Mouse (Mus musculus) limb, embryonic 14.5 days (tissue): ENCODE data around the gene Elfn1. TPM values are rescaled to one million over a fixed set of nuclear protein-coding genes. Genes with fewer than 3 reads are reported as not detected.

Experiments
- ATAC-seq: fragments of 200-750 bp; cut with Nextera tagmentation; 2 replicates; pipeline ENCODE4 v1.8.0; 2017; ENCODE audit warnings: low read depth, moderate number of reproducible peaks, moderate TSS enrichment; ENCODE audit not compliant: low FRiP score
- DNase-seq: peaks from one replicate; pipeline ENCODE4 v3.0.0-alpha.2; 2015; ENCODE audit warnings: low spot score
- H3K27ac ChIP-seq: fragments of 300-500 bp; sonication (generic); replicated peaks from 2 replicates; pipeline ENCODE4 v1.5.1; 2014; ENCODE audit warnings: low read depth, mild to moderate bottlenecking, low read length, moderate library complexity, mixed read lengths
- H3K27me3 ChIP-seq: fragments of 300-500 bp; sonication (generic); 2 replicates; pipeline ENCODE4 v1.6.1; 2014; ENCODE audit warnings: low read length, mixed read lengths; ENCODE audit not compliant: control insufficient read depth, insufficient read depth
- H3K36me3 ChIP-seq: fragments of 300-500 bp; sonication (generic); 2 replicates; pipeline ENCODE4 v1.6.1; 2014; ENCODE audit warnings: mild to moderate bottlenecking, low read length, moderate library complexity, mixed read lengths; ENCODE audit not compliant: control insufficient read depth, insufficient read depth
- H3K4me1 ChIP-seq: fragments of 300-500 bp; sonication (generic); 2 replicates; pipeline ENCODE4 v1.6.1; 2014; ENCODE audit warnings: antibody characterized with exemption, low read length, mixed read lengths; ENCODE audit not compliant: control insufficient read depth, insufficient read depth
- H3K4me2 ChIP-seq: fragments of 300-500 bp; sonication (generic); replicated peaks from 2 replicates; pipeline ENCODE4 v1.6.1; 2014; ENCODE audit warnings: low read depth, mild to moderate bottlenecking, low read length, moderate library complexity; ENCODE audit not compliant: severe bottlenecking
- H3K4me3 ChIP-seq: fragments of 300-500 bp; sonication (generic); replicated peaks from 2 replicates; pipeline ENCODE4 v1.5.1; 2014; ENCODE audit warnings: low read length
- H3K9ac ChIP-seq: fragments of 300-500 bp; sonication (generic); 2 replicates; pipeline ENCODE4 v1.6.1; 2014; ENCODE audit warnings: mild to moderate bottlenecking, low read depth, low read length, moderate library complexity; ENCODE audit not compliant: severe bottlenecking
- H3K9me3 ChIP-seq: fragments of 300-500 bp; sonication (generic); 2 replicates; pipeline ENCODE4 v1.6.1; 2016; ENCODE audit warnings: low read length; ENCODE audit not compliant: control insufficient read depth
- POLR2A ChIP-seq: fragments of 200-500 bp; IDR thresholded peaks from 2 replicates; pipeline ENCODE4 v1.8.0; 2012; ENCODE audit warnings: inconsistent platforms, mild to moderate bottlenecking, moderate library complexity, borderline replicate concordance; ENCODE audit not compliant: insufficient read depth, insufficient read length; ENCODE audit errors: extremely low read depth
- WGBS: fragments of 180-500 bp; shearing (Covaris S2); extraction: QIAGEN DNeasy Blood & Tissue Kit; methylation state at CpG from one replicate; pipeline ENCODE4 v1.1.7; 2014; 5-methylcytosine and 5-hydroxymethylcytosine counted together
- polyA plus RNA-seq, 2 experiments: library from polyadenylated mRNA; depleted of rRNA in 1 of 2; stranded (reverse) in 1 of 2; unstranded in 1 of 2; fragments of >200 nt; fragmentation: Nextera tagmentation in 1 of 2; extraction: Ambion mirVana in 1 of 2; gene quantifications; 2 replicates each; pipeline versions ENCODE4 v1.2.1 to v1.2.3; 2012 to 2014

The Elfn1 gene
- polyA plus RNA-seq, 2 experiments, result 0.92 to 3.7 TPM

DNA sequence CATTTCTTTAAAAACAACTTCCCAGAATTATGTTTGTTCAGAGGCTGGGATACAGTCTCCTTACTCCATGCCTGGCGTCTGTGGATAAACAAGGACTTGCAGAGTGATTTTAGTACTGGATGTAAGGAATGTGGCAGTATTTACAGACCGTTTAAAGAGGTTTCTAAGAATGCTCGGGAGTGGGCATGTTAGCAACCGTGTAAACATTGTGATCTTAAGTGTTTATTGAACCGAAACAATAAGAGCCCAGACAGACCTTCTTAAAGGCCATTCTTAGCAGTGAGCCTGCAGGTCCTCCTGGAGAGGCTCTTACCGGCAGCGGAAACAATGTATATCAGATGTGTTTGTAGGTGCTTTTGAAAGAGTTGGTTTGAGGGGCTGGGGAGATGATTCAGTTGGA is 30.2 kb upstream of the Elfn1 start:
- H3K36me3 ChIP-seq, result no peaks in the 10 kb centered on the region
- H3K9ac ChIP-seq, result peak overlapping the region; percentile 16; the same call in 1 of the 2 replicates
- no peaks in the 10 kb centered on the region for H3K4me1 ChIP-seq
- no peaks in the 10 kb centered on the region for H3K9me3 ChIP-seq
- ATAC-seq (no peak), DNase-seq (no peak)
- H3K4me3 ChIP-seq, result no peak overlapping the region
- H3K4me2 ChIP-seq, result no peak overlapping the region
- H3K27me3 ChIP-seq, result no peaks in the 10 kb centered on the region
- H3K27ac ChIP-seq, result no peak overlapping the region
- TF ChIP-seq POLR2A, result no peak
- WGBS, result 44% methylated on average over 7 of the region's 7 CpGs

DNA sequence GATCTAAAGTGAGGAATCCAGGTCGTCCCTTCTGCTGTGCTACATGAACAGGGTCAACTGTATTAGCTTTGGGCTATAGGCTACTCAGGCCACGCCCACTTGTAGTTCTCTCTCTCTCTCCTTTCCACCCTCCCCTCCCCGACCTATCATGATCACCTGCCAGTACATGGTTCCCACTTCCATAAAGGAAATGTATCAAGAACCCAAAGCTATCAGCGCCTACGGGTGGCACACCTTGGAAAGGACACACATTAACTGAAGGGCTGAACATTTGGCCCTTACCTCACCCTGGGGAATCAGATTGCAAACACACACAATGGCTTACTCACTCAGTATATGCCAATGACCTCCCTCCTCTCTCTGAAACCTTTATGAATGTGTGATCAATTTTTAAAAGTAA is 28.0 kb upstream of the Elfn1 start:
- ATAC-seq (no peak), DNase-seq (no peak)
- Histone ChIP-seq H3K27ac (no peak overlapping the region), H3K9me3 (no peaks in the 10 kb centered on the region), H3K9ac (no peak overlapping the region), H3K27me3 (no peaks in the 10 kb centered on the region), H3K4me2 (no peak overlapping the region), H3K4me1 (no peaks in the 10 kb centered on the region), H3K4me3 (no peak overlapping the region), H3K36me3 (no peaks in the 10 kb centered on the region)
- TF ChIP-seq POLR2A, result no peak
- 66% methylated on average over 5 of the region's 5 CpGs for WGBS

DNA sequence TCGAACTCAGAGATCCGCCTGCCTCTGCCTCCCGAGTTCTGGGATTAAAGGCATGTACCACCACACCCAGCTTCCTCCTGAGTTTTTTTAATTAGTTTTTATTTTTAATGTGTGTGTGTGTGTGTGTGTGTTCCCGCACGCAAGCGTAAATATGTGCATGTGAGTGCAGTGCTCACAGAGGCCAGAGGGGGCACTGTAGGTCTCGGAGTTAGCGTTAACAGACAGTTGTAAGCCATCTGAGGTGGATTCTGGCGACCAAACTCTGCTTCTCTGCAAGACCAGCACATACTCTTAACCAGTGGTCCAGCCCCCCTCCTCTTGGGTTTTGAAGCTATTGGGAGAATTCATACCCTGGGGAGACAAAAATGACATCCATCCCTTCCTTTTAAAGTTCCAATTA is 26.6 kb upstream of the Elfn1 start:
- no peaks in the 10 kb centered on the region for H3K36me3 ChIP-seq
- 94% methylated on average over 9 of the region's 9 CpGs for WGBS
- H3K9ac ChIP-seq, result no peak overlapping the region
- H3K4me3 ChIP-seq, result no peak overlapping the region
- no peak for DNase-seq
- no peaks in the 10 kb centered on the region for H3K9me3 ChIP-seq
- no peak overlapping the region for H3K4me2 ChIP-seq
- no peaks in the 10 kb centered on the region for H3K27me3 ChIP-seq
- no peaks in the 10 kb centered on the region for H3K4me1 ChIP-seq
- H3K27ac ChIP-seq, result no peak overlapping the region
- no peak for TF ChIP-seq POLR2A
- no peak for ATAC-seq

DNA sequence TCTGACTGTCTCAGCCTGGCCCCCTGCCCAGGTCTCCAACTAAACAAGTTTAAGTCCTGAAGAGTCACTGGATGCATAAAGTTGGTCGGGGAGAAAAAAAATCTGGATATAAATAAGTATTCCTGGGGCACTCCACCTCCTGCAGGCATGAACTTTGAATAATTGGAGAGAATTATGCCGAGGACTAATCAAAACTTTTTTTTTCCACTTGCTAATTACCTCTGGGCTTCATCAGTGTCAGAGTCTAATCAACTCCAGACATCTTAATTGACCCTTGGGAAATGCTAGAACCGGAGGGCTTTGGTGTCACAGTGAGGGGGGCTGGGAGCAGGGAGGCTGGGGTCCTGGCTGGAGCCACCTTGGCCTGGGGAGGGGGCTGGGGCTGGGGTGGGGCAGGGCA is 19.1 kb upstream of the Elfn1 start:
- H3K4me2 ChIP-seq, result no peak overlapping the region
- no peak for TF ChIP-seq POLR2A
- no peak for DNase-seq

DNA sequence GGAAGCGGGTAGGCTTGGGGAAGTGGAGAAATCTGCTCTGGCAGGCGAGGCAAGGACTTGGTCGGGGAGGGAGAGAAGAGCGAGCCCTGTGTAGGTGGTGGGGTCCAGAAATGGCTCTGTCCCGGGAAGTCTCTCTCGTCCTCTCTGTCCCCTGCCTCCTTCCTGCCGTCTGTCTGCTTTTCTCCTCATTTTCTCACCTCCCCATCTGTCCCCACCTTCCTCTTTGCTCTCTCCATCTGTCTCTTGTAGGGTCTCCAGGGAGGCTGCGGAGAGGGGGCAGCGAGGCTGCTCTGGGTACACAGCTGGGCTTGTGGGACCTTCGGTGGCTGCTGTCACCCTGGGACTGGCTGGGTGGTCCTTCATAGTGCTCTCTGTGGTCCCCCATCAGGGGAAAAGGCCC is 18.4 kb upstream of the Elfn1 start:
- H3K4me2 ChIP-seq, result no peak overlapping the region
- 0 out of 2 replicates have a peak, but pooled peaks cover 2% of the 10 kb centered on the region for H3K4me1 ChIP-seq
- no peak for TF ChIP-seq POLR2A
- H3K9ac ChIP-seq, result no peak overlapping the region
- DNase-seq (no peak), ATAC-seq (no peak)
- H3K36me3 ChIP-seq, result no peaks in the 10 kb centered on the region
- no peak overlapping the region for H3K27ac ChIP-seq
- H3K27me3 ChIP-seq, result no peaks in the 10 kb centered on the region
- no peaks in the 10 kb centered on the region for H3K9me3 ChIP-seq
- no peak overlapping the region for H3K4me3 ChIP-seq
- 34% methylated on average over 10 of the region's 10 CpGs for WGBS

More for the DNA sequence above, 19.1 kb upstream of the Elfn1 start:
- Histone ChIP-seq H3K9me3 (no peaks in the 10 kb centered on the region), H3K36me3 (no peaks in the 10 kb centered on the region), H3K4me3 (no peak overlapping the region), H3K9ac (no peak overlapping the region), H3K4me1 (no peaks in the 10 kb centered on the region), H3K27ac (no peak overlapping the region), H3K27me3 (no peaks in the 10 kb centered on the region)
- ATAC-seq, result no peak
- WGBS, result 9% methylated on average over 3 of the region's 3 CpGs
